Mouse (Mus musculus) cerebellum, postnatal 4 days (tissue): ENCODE results near the gene Flot1.
"Not testable (repeated sequence)": the region's sequence is repeated elsewhere in the genome, so short reads cannot be mapped to it uniquely, and the experiment has no call there.

Source experiments
- DNase-seq, 2 experiments: peaks; one replicate each; pipeline ENCODE4 v3.0.0; 2022; ENCODE audit warnings: low spot score in 2 of 2, mixed read lengths in 1 of 2

Flot1 gene

GRCm38 (mm10) chr17:35836178-35836965 lies 13.3 kb downstream of the Flot1 start:
- DNase-seq = peak; percentile 75 to 91

- DNase-seq = peak; percentile 76 to 90
Measured at GRCm38 (mm10) chr17:35836991-35837422, 14.0 kb downstream of the Flot1 start.

- DNase-seq = peak in 1 of 2 experiments; percentile 60
Measured at GRCm38 (mm10) chr17:35837487-35837886, 14.5 kb downstream of the Flot1 start.

- DNase-seq = peak; percentile 91 to 96
Measured at GRCm38 (mm10) chr17:35838122-35838544, 15.1 kb downstream of the Flot1 start, which contains the start of gene Tubb5. TSS of gene Tubb5 (minus strand) at chr17:35838306.

GRCm38 (mm10) chr17:35838570-35838969 lies 15.5 kb downstream of the Flot1 start:
- DNase-seq = no peak

- not testable (repeated sequence) for DNase-seq
Measured at GRCm38 (mm10) chr17:35839002-35839401, 16.0 kb downstream of the Flot1 start.

GRCm38 (mm10) chr17:35840561-35840960 lies 17.5 kb downstream of the Flot1 start:
- no peak for DNase-seq

- peak; percentile 92 to 97 for DNase-seq
Measured at GRCm38 (mm10) chr17:35841076-35841950, 18.3 kb downstream of the Flot1 start, which contains the start of gene Mdc1. TSS of gene Mdc1 (plus strand) at chr17:35841515.

GRCm38 (mm10) chr17:35842006-35842405 lies 19.0 kb downstream of the Flot1 start:
- no peak for DNase-seq

- DNase-seq = no peak
Measured at GRCm38 (mm10) chr17:35843514-35843913, 20.5 kb downstream of the Flot1 start.

GRCm38 (mm10) chr17:35848112-35848511 lies 25.1 kb downstream of the Flot1 start:
- no peak for DNase-seq

GRCm38 (mm10) chr17:35850974-35851373 lies 27.9 kb downstream of the Flot1 start:
- DNase-seq = no peak

GRCm38 (mm10) chr17:35859371-35859770 lies 36.3 kb downstream of the Flot1 start:
- no peak for DNase-seq

- no peak for DNase-seq
Measured at GRCm38 (mm10) chr17:35859835-35860234, 36.8 kb downstream of the Flot1 start.

GRCm38 (mm10) chr17:35860831-35861197 lies 37.8 kb downstream of the Flot1 start:
- DNase-seq = no peak

GRCm38 (mm10) chr17:35861198-35861857 lies 38.3 kb downstream of the Flot1 start, which contains the start of gene Nrm:
TSS of gene Nrm (plus strand) at chr17:35861318.
- peak; percentile 73 to 87 for DNase-seq

- no peak for DNase-seq
Measured at GRCm38 (mm10) chr17:35864832-35865353, 41.9 kb downstream of the Flot1 start.

- DNase-seq = peak; percentile 58 to 78
Measured at GRCm38 (mm10) chr17:35865481-35866280, 42.7 kb downstream of the Flot1 start, which contains the start of gene Ppp1r18. TSS of gene Ppp1r18 (plus strand) at chr17:35865593.

- DNase-seq = peak; percentile 35 to 57
Measured at GRCm38 (mm10) chr17:35866281-35866831, 43.3 kb downstream of the Flot1 start.
